Mouse (Mus musculus) left cerebral cortex, adult 6 months (tissue): Measurements from ENCODE around the gene Mettl23. TPM values are rescaled to one million over a fixed set of nuclear protein-coding genes. Genes with fewer than 3 reads are reported as not detected.

Experiments
- long read RNA-seq, 2 experiments: library from polyadenylated mRNA; unstranded; transcript quantifications; one replicate each; pipeline ENCODE4 v2.0.0; 2019 to 2020
- polyA plus RNA-seq: library from polyadenylated mRNA; unstranded; fragments of <200 nt; fragmentation: Nextera tagmentation; gene quantifications from 2 replicates; pipeline ENCODE4 v1.2.3, GENCODE M21; 2021

The Mettl23 gene
- 61.7 and 75.9 TPM in 2 replicates for polyA plus RNA-seq
- long read RNA-seq, experiment 1, transcript Mettl23-206 (3 exons, 1,785 nt): minor isoform, 8 of 76 reads
- long read RNA-seq, experiment 1, transcript Mettl23-201 (5 exons, 1,276 nt): major isoform, 46 of 76 reads
- long read RNA-seq, experiment 1, partial matches to known transcripts: 2 of 76 reads
- long read RNA-seq, experiment 1, other reads (novel, unspliced or antisense): 17 of 76 reads
- long read RNA-seq, experiment 2, transcript Mettl23-201 (5 exons, 1,276 nt): major isoform, 58 of 96 reads
- long read RNA-seq, experiment 2, partial matches to known transcripts: 9 of 96 reads
- long read RNA-seq, experiment 2, other reads (novel, unspliced or antisense): 26 of 96 reads

DNA sequence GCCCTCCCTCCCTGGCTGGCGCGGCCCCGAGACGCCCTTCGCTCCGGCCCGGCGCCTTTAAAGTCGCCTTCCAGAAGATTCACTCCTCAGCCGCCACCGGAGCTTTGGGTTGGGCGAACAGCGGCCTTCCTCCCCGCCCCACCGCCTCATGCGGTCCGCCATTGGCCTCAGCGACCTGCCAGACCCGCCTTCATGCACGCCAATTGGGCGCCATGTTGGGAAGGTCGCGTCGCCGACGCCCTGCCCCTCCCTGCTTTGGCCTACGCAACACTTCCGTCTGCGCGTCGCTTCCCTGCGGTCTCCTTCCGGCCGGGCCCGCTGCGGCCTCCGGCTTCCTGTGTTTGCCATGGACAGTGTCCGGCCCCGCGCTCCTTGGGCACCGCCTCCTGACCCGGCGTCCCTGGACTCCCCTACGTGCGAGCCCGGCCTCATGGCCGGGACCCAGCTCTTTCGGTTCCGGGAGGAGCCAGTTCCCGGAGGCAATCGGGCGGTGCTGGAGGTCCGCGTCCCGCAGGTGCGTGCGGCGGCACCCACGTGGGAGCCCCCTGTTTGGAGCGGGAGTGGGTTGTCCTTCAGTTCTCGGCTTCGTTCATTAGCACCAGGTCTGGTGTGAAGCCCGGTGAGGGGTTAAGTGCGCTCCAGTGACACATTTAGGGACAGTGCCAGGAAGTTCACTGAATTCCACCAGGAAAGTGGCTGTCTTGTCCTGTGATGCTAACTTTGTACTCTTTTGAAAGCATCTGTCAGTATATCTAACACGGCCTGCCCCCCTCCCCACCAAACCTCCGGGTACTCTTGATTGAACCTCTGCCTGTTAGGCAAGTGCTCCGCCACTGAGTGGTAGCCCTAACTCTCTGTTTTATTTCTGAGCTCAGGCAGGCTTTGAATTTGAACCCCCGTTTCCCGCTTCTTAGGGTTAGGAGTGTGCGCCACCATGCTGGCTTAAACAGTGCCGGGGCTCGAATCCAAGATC, at the start of gene Mettl23, which contains the start of gene Jmjd6:
Mettl23 (plus strand) TSS at position 18 of the 973 bp plus-strand sequence.
Jmjd6 (minus strand) TSS at position 189 of the 973 bp plus-strand sequence.

GRCm38 (mm10) chr11:116827534-116828165, 15.4 kb upstream of the Mettl23 start, which contains the start of gene Mxra7:
Gene Mxra7, minus strand, starts transcription at chr11:116828046.

DNA sequence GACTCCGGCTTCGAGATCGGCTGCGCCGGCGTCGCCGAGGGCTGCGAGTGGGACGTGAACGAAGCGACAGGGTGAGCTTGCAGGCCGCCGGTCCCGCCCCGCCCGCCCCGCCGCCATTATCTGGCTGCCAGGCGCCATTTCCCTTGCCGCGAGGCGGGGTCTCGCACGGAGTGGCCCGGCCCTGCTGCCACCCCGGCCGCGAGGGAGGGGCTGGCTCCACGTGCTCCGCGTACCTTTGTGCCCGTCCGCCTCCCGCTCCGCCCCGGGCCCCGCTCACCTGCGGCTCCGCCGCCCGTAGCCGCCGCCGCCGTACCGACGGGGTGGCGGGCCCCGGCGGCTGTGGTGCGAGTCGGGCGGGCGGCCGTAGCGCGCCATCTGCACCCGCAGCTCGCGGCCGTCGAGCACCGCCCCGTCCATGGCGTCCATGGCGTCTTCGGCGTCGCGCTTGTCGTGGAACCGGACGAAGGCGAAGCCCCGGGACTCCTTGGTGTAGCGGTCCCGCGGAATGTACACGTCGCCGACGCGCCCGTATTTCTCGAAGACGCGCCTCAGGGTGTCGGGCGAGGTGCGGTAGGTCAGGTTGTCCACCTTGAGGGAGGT, 9.3 kb downstream of the Mettl23 start, which contains the start of gene Mfsd11:
Mfsd11 (plus strand) TSS at position 150 of the 600 bp plus-strand sequence.

GRCm38 (mm10) chr11:116852891-116853511, 9.9 kb downstream of the Mettl23 start, which contains the start of gene Srsf2:
Gene Srsf2, minus strand, starts transcription at chr11:116853094.

Other genes starting within 250 kb of the Mettl23 start
- gene Rhbdf2, start 216.3 kb upstream of the Mettl23 start, polyA plus RNA-seq: 0.18 and 0.51 TPM in 2 replicates
- 13.9 and 15.9 TPM in 2 replicates for gene Prcd, start 189.7 kb upstream of the Mettl23 start, polyA plus RNA-seq
- gene Cygb, start 189.0 kb upstream of the Mettl23 start, polyA plus RNA-seq: 31.5 and 55.9 TPM in 2 replicates
- not detected in 2 replicates for gene St6galnac1, start 67.8 kb upstream of the Mettl23 start, polyA plus RNA-seq
- 2.4 and 34.7 TPM in 2 replicates for gene Mxra7, start 15.2 kb upstream of the Mettl23 start, polyA plus RNA-seq
- 21.5 and 24.0 TPM in 2 replicates for gene Jmjd6, start 171 bp downstream of the Mettl23 start, polyA plus RNA-seq
- gene Mfsd11, start 9.2 kb downstream of the Mettl23 start, polyA plus RNA-seq: 25.1 and 28.7 TPM in 2 replicates
- gene Srsf2, start 9.8 kb downstream of the Mettl23 start, polyA plus RNA-seq: 99.8 and 152 TPM in 2 replicates
- gene Mgat5b, start 75.6 kb downstream of the Mettl23 start, polyA plus RNA-seq: 14.3 and 16.4 TPM in 2 replicates